Mouse (Mus musculus) CH12.LX (cell line): ENCODE results near the gene Hmox1. TPM values are rescaled to one million over a fixed set of nuclear protein-coding genes. Genes with fewer than 3 reads are reported as not detected.
A peak's percentile ranks its signal among the peaks of the same experiment; 100 is the strongest.

Source experiments
- DNase-seq: peaks from one replicate; pipeline ENCODE4 v3.0.0-alpha.2; 2013; ENCODE audit errors: extremely low read depth
- H3K27ac ChIP-seq: 2 replicates; pipeline ENCODE4 v1.5.1; 2012; ENCODE audit warnings: low read depth, mild to moderate bottlenecking, control low read depth, moderate library complexity; ENCODE audit not compliant: insufficient read depth
- H3K27me3 ChIP-seq: replicated peaks from 2 replicates; pipeline ENCODE3; 2012; ENCODE audit warnings: inconsistent platforms
- H3K36me3 ChIP-seq, 2 experiments: replicated peaks in 1 of 2; 2 replicates each; pipeline versions ENCODE3 to v1.6.1; 2012; ENCODE audit warnings: inconsistent platforms in 1 of 2, low read length in 1 of 2, mild to moderate bottlenecking in 1 of 2, mixed read lengths in 1 of 2, moderate library complexity in 1 of 2; ENCODE audit not compliant: control insufficient read depth in 1 of 2, insufficient read depth in 1 of 2
- H3K4me1 ChIP-seq, 2 experiments: 2 replicates each; pipeline ENCODE4 v1.6.1; 2012; ENCODE audit warnings: inconsistent platforms in 1 of 2, moderate library complexity in 1 of 2; ENCODE audit not compliant: insufficient read depth in 2 of 2, control insufficient read depth in 1 of 2
- H3K4me2 ChIP-seq: 2 replicates; pipeline ENCODE4 v1.6.1; 2012; ENCODE audit warnings: low read depth, mild to moderate bottlenecking, control low read depth; ENCODE audit not compliant: poor library complexity, insufficient read depth, severe bottlenecking
- H3K4me3 ChIP-seq, 3 experiments: fragments of 150-350 bp in 1 of 3; sonication (generic) in 1 of 3; replicated peaks in 1 of 3; 2 replicates each; pipeline versions ENCODE3 to v1.5.1; 2011 to 2012; ENCODE audit warnings: low read depth in 2 of 3, low read length in 2 of 3, mild to moderate bottlenecking in 2 of 3, moderate library complexity in 2 of 3, control low read depth in 1 of 3, improper control_type of control experiment in 1 of 3, inconsistent platforms in 1 of 3, mixed read lengths in 1 of 3; ENCODE audit not compliant: poor library complexity in 1 of 3
- H3K79me2 ChIP-seq: replicated peaks from 2 replicates; pipeline ENCODE4 v1.6.1; 2012; ENCODE audit warnings: mild to moderate bottlenecking, moderate library complexity; ENCODE audit not compliant: control insufficient read depth, poor library complexity, insufficient read depth, severe bottlenecking; ENCODE audit errors: extremely low read depth
- H3K9ac ChIP-seq: 2 replicates; pipeline ENCODE4 v1.6.1; 2012; ENCODE audit warnings: low read depth, mild to moderate bottlenecking, control low read depth, moderate library complexity; ENCODE audit not compliant: insufficient read depth
- H3K9me3 ChIP-seq: replicated peaks from 2 replicates; pipeline ENCODE3; 2012; ENCODE audit warnings: low read length, inconsistent platforms, mixed read lengths
- BHLHE40 ChIP-seq: IDR thresholded peaks from 2 replicates; pipeline ENCODE4 v1.6.1; 2011; ENCODE audit warnings: mild to moderate bottlenecking, low read depth, low read length, improper control_type of control experiment
- CHD1 ChIP-seq: IDR thresholded peaks from 2 replicates; pipeline ENCODE4 v1.6.1; 2012; ENCODE audit warnings: low read depth, low read length, improper control_type of control experiment, inconsistent platforms
- E2F4 ChIP-seq: IDR thresholded peaks from 2 replicates; pipeline ENCODE4 v1.6.1; 2011; ENCODE audit warnings: low read depth, low read length, improper control_type of control experiment; ENCODE audit not compliant: insufficient replicate concordance
- ELF1 ChIP-seq: IDR thresholded peaks from 2 replicates; pipeline ENCODE4 v1.6.1; 2014; ENCODE audit warnings: low read depth, mild to moderate bottlenecking, inconsistent platforms, low read length, improper control_type of control experiment
- ETS1 ChIP-seq: conservative IDR thresholded peaks from 2 replicates; pipeline ENCODE4 v1.6.1; 2012; ENCODE audit warnings: low read depth, mild to moderate bottlenecking, inconsistent platforms, low read length, improper control_type of control experiment, moderate library complexity
- GABPA ChIP-seq: IDR thresholded peaks from 2 replicates; pipeline ENCODE4 v1.6.1; 2012; ENCODE audit warnings: low read depth, low read length, improper control_type of control experiment, inconsistent platforms; ENCODE audit not compliant: insufficient replicate concordance
- MAFK ChIP-seq: IDR thresholded peaks from 2 replicates; pipeline ENCODE4 v1.6.1; 2011; ENCODE audit warnings: low read length, improper control_type of control experiment; ENCODE audit not compliant: insufficient replicate concordance
- MAX ChIP-seq: IDR thresholded peaks from 2 replicates; pipeline ENCODE4 v1.6.1; 2011; ENCODE audit warnings: low read length, improper control_type of control experiment
- MAZ ChIP-seq: IDR thresholded peaks from 2 replicates; pipeline ENCODE4 v1.6.1; 2012; ENCODE audit warnings: low read depth, mild to moderate bottlenecking, inconsistent platforms, low read length, improper control_type of control experiment, moderate library complexity
- MXI1 ChIP-seq: IDR thresholded peaks from 2 replicates; pipeline ENCODE4 v1.6.1; 2011; ENCODE audit warnings: mild to moderate bottlenecking, low read depth, low read length, improper control_type of control experiment
- MYC ChIP-seq: IDR thresholded peaks from 2 replicates; pipeline ENCODE4 v1.6.1; 2011; ENCODE audit warnings: low read depth, mild to moderate bottlenecking, improper control_type of control experiment, low read length
- NRF1 ChIP-seq: IDR thresholded peaks from 2 replicates; pipeline ENCODE4 v1.6.1; 2014; ENCODE audit warnings: low read depth, mild to moderate bottlenecking, inconsistent platforms, low read length, improper control_type of control experiment, moderate library complexity
- POLR2AphosphoS2 ChIP-seq: IDR thresholded peaks from 2 replicates; pipeline ENCODE4 v1.6.1; 2011; ENCODE audit warnings: low read depth, low read length, improper control_type of control experiment
- RAD21 ChIP-seq: IDR thresholded peaks from 2 replicates; pipeline ENCODE4 v1.6.1; 2011; ENCODE audit warnings: low read depth, mild to moderate bottlenecking, low read length, improper control_type of control experiment, moderate library complexity
- TBP ChIP-seq: conservative IDR thresholded peaks from 2 replicates; pipeline ENCODE4 v1.6.1; 2011; ENCODE audit warnings: low read depth, low read length, improper control_type of control experiment
- TCF12 ChIP-seq: IDR thresholded peaks from 2 replicates; pipeline ENCODE4 v1.6.1; 2014; ENCODE audit warnings: low read depth, mild to moderate bottlenecking, inconsistent platforms, low read length, improper control_type of control experiment
- USF1 ChIP-seq: IDR thresholded peaks from 2 replicates; pipeline ENCODE4 v1.6.1; 2014; ENCODE audit warnings: low read depth, mild to moderate bottlenecking, inconsistent platforms, low read length, improper control_type of control experiment
- USF2 ChIP-seq: conservative IDR thresholded peaks from 2 replicates; pipeline ENCODE4 v1.6.1; 2011; ENCODE audit warnings: low read depth, low read length, improper control_type of control experiment
- ZKSCAN1 ChIP-seq: IDR thresholded peaks from 2 replicates; pipeline ENCODE4 v1.6.1; 2012; ENCODE audit warnings: low read depth, inconsistent platforms, low read length, improper control_type of control experiment, borderline replicate concordance
- ZNF384 ChIP-seq: IDR thresholded peaks from 2 replicates; pipeline ENCODE4 v1.6.1; 2012; ENCODE audit warnings: low read depth, low read length, improper control_type of control experiment, inconsistent platforms
- dilution Hi-C: fragments of 300-500 bp; cut with MboI; formaldehyde crosslinking; loops from 2 replicates; pipeline ENCODE4 v1.14.3; 2020; ENCODE audit warnings: low sequenced_read_pairs; ENCODE audit not compliant: extremely low pct_unique_long_range_greater_than_20kb, extremely low pct_ligation_motif_present
- in situ Hi-C: fragments of 300-500 bp; cut with MboI; formaldehyde crosslinking; loops from 3 replicates; pipeline ENCODE4 v1.14.3; 2019; ENCODE audit warnings: low sequenced_read_pairs, low pct_ligation_motif_present, low pct_unique_long_range_greater_than_20kb, mixed read lengths
- polyA plus RNA-seq: library from polyadenylated mRNA; unstranded; fragments of >175 nt; gene quantifications from 2 replicates; pipeline ENCODE4 v1.2.1, GENCODE M21; 2012; ENCODE audit warnings: low read depth; ENCODE audit not compliant: insufficient read length
- total RNA-seq, 2 experiments: library from RNA; depleted of rRNA; stranded (reverse); fragments of 300-350 nt in 1 of 2; fragments of >200 nt in 1 of 2; gene quantifications; 2 replicates each; pipeline ENCODE4 v1.2.3; 2012 to 2014

Gene Hmox1
- total and polyA plus RNA-seq, 3 experiments: 39.7 to 92.2 (median 67.3) TPM

GRCm38 (mm10) chr8:75110093-75110492 is 16.7 kb downstream of the Hmox1 start:
- H3K9ac ChIP-seq: peak overlapping the region; percentile 64
- no peak for TF ChIP-seq MAZ
- H3K79me2 ChIP-seq: peaks cover 36% of the 10 kb centered on the region
- H3K4me1 ChIP-seq: peaks cover 11 to 44% of the 10 kb centered on the region in 2 experiments
- no peak for DNase-seq
- H3K4me2 ChIP-seq: peak overlapping the region; percentile 83
- peak overlapping the region; percentile 64 to 91 (median 84) for H3K4me3 ChIP-seq
- dilution Hi-C loops (no loop called here), in situ Hi-C loops (no loop called here)
- no peaks in the 10 kb centered on the region for H3K27me3 ChIP-seq
- peaks cover 37 to 62% of the 10 kb centered on the region in 2 experiments for H3K36me3 ChIP-seq
- H3K27ac ChIP-seq: peak overlapping the region; percentile 32; the same call in 1 of the 2 replicates
- no peaks in the 10 kb centered on the region for H3K9me3 ChIP-seq

- Histone ChIP-seq H3K9me3 (no peaks in the 10 kb centered on the region), H3K36me3 (peaks cover 87 to 95% of the 10 kb centered on the region in 2 experiments), H3K4me1 (peaks cover 0 to 62% of the 10 kb centered on the region in 2 experiments), H3K79me2 (peaks cover 3% of the 10 kb centered on the region), H3K27ac (no peak overlapping the region), H3K4me3 (no peak overlapping the region), H3K27me3 (no peaks in the 10 kb centered on the region), H3K9ac (no peak overlapping the region), H3K4me2 (no peak overlapping the region)
- dilution Hi-C loops: no loop called here
- in situ Hi-C loops: no loop called here
- no peak for DNase-seq
- TF ChIP-seq BHLHE40 (no peak), MAX (no peak), CHD1 (no peak), RAD21 (no peak), POLR2AphosphoS2 (no peak), NRF1 (no peak), MYC (no peak), GABPA (no peak), USF1 (no peak), ZKSCAN1 (no peak), TCF12 (no peak), E2F4 (no peak), ZNF384 (no peak), MAZ (no peak), ELF1 (no peak), ETS1 (no peak), MXI1 (no peak), USF2 (no peak), TBP (no peak), MAFK (no peak)
Measured at GRCm38 (mm10) chr8:75118505-75118904, 25.1 kb downstream of the Hmox1 start.
